Mouse (Mus musculus) frontal cortex, postnatal 10 days (tissue): ENCODE measurements around the gene Tead1.

ENCODE experiments used
- DNase-seq, 2 experiments: peaks; one replicate each; pipeline ENCODE4 v3.0.0; 2022; ENCODE audit warnings: low spot score in 2 of 2, mixed read lengths in 1 of 2

The Tead1 gene

DNA sequence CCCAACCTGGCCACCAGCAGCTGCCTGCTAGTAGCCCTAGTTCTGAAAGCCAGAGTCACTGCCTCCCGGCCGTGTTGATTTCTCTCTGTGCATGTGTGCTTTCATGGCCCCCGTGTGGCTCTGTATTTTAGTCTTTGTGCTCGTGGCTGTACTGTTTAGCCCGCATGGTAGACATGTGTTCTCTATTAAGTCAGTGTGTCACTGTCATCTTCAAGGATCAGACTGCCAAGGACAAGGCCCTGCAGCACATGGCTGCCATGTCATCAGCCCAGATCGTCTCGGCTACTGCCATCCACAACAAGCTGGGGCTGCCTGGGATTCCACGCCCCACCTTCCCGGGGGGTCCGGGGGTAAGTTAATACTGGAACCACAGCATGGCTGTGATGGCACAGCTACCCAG, 177.5 kb downstream of the Tead1 start:
- no peak for DNase-seq

DNA sequence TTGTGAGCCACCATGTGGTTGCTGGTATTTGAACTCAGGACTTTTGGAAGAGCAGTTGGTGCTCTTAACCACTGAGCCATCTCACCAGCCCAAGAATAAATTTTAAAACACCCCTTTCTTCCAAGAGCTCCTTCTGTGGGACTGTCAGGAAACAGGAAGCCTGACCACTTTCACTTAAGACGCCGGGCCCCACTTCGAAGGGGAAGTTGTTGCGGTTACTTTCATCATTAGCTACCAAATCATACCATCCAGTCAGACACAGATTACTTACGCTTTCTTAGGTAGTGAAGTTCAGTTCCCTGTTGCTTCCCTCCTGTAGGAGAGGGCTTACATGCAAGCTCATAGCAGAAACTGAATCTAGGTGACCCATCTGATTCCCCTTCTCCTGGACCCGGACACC, 180.8 kb downstream of the Tead1 start:
- DNase-seq = no peak

DNA sequence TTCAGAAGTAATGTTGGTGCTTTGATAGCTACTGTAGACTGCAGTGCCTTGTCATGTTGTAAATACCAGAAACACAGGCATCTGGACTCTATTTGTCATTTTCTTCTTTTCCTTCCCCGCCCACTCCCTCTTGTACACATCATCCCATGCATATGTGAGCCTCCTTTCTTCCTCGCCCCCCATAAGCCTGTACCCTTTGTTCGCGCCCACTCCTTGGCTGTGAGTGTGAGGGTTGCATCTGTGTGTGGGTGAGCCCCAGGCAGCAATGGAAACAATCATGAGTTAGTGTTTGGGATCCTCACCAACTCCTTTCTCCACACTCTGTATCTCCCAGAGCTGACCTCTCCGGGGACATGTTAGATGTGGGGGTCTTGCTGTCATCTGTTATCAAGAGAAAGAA, 183.0 kb downstream of the Tead1 start:
- peak in 1 of 2 experiments; percentile 32 for DNase-seq

DNA sequence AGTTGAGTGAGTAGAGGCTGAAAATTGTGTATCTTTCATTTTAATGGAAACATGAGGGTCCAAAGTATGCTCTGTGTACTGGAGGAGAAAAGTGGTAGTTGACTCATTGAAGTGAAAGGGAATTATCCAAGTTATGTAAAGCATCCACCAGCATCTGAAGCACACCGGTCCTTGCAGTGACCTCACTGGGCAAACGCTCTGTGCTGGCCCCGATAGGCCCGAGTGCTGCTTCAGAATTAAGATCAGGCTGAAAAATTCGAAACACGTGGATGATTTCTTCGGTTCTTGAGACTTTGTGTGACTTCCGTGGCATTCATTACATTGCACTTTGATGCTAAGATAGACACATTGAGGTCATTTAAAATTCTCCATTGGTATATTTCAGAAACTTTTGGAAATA, 185.1 kb downstream of the Tead1 start:
- DNase-seq = no peak

DNA sequence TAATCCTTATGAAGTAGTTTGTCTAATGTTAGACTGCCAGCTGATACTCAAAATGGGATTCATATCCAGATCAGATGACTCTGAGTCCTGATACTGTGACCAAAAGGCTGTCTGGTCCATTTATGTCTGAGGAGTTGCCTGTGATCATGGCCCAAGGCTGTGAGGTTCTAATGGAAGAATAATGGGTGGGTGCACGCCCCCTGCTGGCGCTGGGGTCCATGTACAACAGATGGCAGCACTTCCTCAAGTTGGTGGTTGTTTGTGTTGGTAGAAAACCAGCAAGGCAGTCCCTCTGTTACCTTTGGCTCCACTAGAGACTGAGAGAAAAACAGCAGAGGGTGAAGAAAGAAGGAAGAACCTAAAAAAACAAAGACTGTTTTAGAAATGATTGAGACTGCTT, 186.6 kb downstream of the Tead1 start:
- peak; percentile 33 to 57 for DNase-seq

DNA sequence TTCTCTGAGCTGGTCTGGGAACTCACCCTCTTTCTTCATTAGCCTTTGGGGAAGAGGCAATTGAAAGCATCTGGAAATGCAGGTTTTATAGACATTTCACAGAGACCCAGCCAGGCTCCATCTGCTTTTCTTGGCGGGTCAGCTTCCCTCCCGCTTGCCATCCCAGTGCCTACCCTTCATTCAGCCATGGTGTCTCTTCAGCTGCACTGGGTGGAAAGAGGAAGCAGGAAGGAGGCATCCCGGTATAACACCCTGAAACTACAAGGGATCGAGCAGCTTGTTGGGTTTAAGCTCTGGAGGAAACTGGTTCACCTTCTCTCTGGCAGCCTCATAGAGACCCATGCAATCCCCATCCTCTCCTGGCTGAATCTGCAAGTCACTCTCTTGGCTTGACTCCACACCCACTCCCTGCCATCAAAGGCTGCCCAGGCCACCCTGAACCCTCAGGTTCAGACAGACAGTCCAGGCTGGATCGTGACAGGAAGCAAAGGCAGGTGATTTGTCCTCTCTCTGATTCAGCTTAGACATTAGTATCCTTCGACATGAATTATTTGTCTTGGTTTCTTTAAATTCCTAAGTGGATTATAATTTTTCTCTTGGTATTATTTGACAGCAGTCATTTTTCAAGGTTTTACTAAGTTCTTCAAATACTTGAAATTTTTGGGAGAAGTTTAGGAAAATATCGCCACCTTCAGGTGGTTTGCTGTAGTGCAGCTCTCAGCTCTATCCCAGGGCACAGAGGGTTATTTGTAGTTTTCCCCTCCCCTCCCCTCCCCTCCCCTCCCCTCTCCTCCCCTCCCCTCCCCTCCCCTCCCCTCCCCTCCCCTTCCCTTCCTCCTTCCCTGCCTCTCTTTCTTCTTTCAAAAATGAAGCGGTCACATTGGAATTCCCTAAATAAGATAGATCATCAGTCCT, 189.7 kb downstream of the Tead1 start:
- DNase-seq = peak in 1 of 2 experiments; percentile 65

DNA sequence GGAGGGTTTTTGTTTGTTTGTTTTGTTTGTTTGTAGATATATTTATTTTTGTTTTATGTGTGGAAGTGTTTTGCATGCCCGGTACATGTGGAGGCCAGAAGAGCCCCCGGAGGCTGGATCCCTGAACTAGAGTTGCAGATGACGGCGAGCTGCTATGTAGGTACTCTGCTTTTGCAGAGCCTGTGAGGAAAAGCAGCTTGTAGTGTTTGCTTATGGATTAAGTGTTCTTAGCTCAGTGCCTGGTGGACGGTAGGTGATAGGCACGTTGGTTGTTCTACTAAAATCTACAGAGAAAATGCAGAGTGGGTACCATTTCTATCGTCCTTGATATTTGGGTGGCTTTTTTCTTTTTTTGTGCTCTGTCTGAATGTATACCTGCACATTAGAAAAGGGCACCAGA, 192.6 kb downstream of the Tead1 start:
- no peak for DNase-seq

DNA sequence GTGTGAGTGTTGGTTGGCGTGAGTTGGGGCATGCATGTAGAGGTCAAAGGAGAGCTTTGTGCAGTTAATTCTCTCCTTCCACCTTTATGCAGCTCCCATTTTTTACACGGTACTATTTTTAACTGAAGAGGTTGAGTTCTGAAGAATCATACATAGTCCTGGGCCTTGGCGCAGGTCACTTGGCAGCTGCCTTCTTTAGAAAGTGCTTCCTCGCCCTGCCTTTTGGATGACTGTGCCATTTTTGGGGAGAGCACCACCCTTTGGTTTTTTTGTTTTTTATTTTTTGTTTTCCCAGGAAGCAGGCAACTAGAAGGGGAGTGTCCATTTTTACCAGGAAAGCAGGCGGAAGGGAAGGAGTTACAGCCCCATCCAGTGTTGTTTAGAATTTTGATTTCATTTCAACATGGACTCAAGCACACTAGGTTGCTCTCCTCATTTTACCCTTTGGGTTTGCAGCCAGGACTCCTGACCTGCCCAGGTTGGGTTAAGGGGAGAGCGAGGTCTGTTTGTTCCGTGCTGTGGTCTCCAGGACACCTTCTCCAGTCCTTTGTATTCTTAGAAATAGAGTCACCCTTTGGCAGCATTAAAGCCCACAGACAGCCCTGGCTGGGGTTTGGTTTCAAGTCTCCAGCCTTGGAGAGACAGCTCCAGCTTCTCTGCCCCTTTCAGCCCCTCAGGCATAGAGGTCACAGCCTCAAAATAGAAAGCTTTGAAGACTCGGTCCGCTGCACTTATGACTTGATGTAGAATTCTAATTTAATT, 193.5 kb downstream of the Tead1 start:
- DNase-seq = no peak

DNA sequence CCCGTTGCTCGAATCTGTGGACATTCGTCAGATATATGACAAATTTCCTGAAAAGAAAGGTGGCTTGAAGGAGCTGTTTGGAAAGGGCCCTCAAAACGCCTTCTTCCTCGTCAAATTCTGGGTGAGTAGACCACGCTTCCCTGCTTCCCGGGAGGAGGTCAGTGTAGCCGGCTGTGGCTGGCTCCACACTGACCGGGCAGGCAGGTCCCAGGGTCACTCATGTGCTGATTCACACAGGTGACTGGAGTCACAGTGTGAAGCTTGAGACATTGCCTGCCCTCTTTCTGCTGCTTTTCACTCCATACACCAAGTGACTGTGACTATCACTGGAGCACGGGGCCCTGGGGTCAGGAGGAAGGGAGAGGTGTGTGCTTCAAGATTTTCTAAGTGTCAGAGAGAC, 197.0 kb downstream of the Tead1 start:
- DNase-seq = no peak

DNA sequence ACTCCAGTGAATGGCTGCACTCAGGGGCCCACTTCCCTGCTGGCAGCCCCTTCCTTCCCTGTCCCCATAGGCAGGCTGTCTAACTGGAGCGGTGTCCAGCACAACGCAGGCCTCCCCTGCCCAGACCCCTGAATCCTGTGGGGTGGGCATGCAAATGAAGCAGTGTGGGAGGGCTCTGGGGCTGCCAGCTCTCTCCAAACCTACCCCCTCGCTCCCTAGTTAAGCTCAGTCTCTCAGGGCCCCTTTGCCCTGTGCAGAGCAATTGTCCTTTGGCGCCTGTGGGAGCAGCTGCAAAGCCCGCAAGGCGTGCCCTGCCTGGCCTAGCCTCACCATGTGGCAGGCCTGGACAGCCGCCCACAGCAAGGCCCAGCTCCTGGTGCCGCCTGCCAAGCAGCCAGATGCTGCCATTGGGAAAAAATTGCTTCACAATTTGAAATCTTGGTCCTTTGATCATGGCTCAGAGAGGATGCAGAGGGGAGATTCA, 204.7 kb downstream of the Tead1 start:
- DNase-seq = peak; percentile 68 to 70

DNA sequence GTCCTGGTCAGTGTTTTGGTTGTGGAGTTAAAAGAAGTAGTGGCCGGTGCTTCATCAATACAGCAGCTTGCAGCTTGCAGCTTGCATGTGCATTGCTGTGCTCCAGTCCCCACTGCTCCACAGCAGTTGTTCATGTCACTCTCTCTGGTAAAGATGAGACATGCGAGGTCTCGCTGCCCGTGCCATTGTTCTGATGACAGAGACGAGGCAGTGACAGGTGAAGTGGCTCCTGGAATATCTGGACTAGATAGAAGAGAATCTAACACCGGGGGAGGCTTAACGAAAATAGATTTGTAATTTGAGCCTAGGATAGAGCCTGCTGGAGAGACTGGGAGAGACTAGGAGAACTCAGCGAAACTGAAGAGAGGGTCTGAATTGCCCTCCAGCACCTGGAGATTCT, 206.4 kb downstream of the Tead1 start:
- DNase-seq = no peak

DNA sequence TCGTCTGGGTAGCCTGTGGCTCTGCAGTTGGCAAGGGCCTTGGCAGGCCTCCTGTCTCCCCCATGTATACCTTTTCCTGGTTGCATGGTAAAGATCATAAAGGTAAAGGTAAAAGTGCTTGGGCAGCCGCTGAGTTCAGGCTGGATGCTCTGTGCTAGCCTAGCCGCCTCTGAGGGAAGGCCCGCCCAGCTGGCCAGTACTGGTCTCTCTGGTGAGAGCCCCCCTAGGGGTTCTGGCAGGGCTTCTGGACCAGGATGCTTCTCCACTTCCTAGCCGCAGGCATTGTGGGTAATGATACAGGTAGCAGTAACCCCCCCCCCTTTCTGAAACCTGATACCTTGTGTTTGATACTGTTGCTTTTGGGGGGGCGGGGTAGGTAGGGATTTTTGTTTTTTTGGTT, 212.8 kb downstream of the Tead1 start:
- no peak for DNase-seq

DNA sequence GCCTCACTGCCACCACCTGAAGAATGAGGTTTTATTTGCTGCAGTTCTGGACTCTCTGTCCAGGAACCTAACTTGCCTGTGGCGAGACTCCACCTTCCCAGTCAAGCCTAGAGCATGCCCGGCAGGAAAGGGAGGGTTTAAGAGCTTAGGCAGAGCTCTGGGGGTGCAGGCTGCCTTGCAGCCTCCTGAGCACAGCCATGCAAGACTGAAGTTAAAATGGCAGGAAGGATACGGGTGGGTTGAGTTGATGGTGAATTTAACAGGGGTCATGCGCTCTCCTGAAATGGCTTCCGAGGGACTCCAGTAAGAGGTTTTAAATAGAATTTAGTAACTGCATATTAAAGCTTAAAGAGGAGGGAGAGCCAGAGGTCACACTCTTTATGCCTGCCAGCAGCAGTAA, 213.5 kb downstream of the Tead1 start:
- no peak for DNase-seq

DNA sequence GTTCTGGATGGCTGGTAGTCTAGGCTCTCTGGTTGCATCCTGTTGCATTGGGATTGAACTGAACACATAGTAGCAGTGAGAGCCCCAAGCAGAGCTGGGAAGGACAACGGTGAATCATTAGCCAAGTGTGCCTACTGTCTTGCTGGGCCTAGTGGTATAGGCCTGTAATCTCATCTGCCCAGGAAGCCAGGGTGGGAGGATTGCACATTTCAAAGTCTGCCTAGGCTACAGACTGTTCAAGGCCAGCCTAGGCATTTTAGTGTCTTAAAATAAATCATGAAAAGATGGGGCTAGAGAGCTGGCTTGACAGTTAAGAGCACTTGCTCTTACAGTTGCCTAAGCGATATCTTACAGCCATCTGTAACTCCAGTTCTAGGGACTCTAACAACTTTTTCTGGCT, 217.2 kb downstream of the Tead1 start:
- DNase-seq = no peak

DNA sequence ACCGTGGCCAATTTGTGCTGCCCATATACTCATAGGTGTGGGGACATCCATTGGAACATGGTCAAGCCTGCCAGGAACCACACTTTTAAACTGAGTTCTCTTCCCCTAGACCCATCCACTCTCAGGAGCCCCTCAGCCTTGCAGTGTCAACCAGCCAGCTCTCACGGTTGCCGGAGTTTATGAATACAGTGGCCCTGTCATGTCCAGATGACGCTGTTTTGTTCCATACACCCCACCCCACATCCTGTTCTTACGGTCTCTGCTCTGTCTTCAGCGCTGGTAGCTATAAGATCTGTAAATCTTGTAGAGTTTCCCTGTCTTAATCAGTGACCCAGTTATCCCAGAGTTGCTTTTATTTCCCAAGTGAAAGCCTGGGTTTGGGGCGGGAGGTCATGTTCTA, 222.6 kb downstream of the Tead1 start:
- no peak for DNase-seq

DNA sequence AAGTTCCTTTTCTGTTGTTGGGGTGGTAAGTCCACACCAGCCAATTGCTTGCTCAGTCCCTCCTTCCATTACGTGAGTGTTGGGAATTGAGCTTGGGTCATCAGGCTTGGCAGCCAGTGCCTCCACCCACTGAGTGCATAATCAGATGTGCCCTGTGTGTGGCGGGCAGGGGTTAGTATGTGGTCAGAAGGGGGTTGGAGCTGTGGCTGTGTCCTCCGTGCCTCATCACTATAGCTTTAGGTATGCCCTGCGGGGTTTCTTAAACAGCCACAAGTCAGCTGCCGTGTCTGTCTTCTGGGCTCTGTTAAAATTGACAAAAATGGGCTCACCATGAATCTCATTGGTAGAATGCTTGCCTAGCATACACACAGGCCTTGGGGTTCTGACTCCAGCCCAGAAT, 227.7 kb downstream of the Tead1 start:
- DNase-seq = no peak

DNA sequence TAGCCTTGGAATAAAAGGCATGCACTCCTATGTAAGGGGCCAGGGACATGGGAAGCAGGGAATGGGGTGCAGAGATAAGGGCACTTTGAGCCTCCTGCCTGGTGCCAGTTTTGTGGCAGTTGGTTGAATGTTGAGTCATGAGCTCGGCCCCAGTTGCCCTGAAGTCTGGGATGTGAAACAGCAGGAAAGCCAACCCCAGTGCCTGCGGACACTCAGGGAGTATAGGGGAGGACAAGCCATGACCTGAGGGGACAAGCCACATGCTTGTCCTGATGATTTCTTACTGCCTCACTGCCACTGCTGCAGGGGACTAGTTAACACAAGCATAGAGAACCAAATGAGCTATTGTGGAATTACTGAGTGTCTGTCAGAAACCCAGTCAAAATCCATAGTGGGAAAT, 228.3 kb downstream of the Tead1 start:
- no peak for DNase-seq

DNA sequence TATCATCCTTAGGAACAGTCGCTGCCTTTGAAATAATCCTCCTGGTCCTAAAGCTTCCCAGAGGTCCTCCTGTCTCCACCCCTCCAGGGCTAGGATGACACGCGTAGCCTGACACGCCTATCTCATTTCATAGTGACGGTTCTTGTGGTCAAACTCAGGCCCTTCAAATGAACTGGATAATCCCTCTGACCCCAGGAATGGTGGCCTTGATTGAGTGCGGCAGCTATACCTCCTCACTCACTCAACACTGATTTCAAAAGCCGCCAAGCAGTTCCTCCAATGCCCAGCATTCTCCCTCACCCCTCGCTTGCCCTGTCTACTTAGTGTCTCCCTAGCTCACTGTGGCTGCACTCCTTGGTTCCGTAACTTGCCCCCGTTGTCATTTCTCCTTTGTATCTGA, 230.0 kb downstream of the Tead1 start:
- no peak for DNase-seq

DNA sequence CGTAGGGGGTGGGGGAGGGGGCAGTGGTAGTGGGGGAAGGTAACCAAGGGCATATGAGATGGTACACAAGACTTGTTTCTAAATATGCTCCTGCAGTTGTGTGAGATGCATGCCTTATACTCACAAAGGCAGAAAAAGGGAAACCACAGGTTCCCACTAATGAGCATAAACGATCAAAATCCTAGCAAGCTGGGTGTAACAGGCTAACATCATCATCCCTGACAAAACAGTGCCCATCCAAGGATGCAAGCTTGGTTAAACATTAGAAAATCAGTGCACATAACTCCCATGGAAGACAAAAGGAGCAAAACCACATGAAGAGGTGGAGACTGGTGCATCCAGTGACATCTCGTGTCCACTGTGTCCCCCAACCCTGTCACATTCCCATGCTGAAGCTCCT, 233.9 kb downstream of the Tead1 start:
- no peak for DNase-seq

DNA sequence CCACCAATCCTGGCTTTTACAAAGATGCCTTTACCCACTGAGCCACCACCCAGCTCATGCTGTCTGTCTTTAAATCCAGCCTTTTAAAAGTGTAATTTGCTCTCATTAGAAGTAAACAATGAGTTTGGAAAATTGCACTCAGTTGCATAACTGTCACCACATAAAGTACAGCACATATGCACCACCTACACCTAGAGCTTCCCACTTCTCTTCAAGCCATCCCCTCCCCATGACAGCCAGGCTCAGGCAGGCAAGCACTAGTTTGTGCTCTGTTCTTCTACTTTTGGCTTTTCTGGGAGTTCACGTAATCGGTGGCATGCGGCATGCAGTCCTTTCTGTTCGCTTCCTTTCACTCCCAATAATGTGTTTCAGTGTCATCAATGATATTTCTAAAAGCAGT, 236.5 kb downstream of the Tead1 start:
- no peak for DNase-seq

DNA sequence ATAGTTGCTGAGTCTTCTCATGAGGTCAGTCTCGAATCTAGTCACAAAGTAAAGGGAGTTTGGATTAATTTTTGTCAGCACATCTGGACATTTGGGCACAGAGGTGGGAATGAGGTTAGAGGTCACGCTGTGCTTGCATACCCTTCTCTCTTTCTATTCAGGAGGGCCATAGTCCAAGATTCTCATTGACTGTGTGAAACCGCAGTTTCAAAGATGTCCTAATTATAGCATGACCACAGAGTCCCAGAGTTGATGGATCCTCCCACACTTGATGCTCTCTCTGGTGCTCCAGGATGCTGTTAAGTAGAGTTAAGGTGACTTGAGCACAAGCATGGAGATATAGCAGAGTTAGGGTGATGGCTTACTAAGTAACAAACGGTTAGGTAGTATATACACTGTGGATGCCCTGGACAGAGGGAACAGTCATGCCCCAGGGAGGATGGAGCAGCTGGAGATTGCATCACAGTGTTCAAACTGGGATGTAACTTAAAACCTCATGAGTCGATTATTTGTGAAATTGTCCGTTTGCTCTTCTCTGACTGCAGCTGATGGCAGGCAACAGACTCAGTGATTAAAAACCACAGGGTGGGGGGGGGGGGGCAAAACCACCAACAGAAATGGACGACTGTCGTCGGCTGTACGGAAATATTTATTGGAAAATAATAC, 238.6 kb downstream of the Tead1 start:
- DNase-seq = no peak

DNA sequence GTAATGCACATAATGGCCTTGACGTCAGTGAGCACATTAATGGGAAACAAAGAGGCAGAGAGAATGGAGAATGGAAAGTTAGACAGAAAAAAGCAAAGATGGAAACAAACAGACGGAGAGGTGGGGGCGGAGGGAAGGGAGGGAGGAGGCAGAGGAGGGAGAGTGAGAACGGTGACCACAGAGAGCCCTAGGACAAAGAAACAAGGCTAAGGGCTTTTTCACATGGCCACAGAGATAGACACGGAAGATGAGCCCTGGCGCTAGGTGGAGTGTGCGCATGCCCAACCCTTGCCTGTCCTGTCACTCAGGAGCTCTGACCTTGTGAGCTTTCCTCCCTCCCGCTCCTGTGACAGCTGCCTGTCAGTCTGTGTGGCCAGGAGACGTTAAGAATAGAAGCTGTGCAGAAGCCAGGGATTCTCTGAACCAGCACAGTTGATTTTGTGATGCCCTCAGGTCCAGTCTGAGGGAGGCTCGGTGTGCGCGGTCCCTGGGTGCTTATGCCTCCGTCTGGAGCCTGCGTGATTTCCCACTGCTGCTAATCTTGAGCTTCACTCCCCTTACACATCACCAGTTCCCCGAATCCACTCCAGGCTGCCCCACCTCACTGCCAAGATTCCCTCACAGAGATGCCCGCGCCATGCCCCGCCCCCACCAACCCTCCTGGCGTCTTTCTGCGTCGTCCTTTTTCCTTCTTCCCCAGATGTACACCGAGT, 239.3 kb downstream of the Tead1 start:
- DNase-seq = no peak
